Mouse (Mus musculus) bone marrow macrophage, adult 2 months (primary cell): Measurements from ENCODE around the gene Arid1b.

Experiments used
- CTCF ChIP-seq: IDR thresholded peaks from 2 replicates; pipeline ENCODE4 v1.5.1; 2012; ENCODE audit warnings: low read depth, mild to moderate bottlenecking, low read length, moderate library complexity
- POLR2A ChIP-seq: IDR thresholded peaks from 2 replicates; pipeline ENCODE4 v1.6.1; 2012; ENCODE audit warnings: mild to moderate bottlenecking, low read depth, low read length, borderline replicate concordance

DNA sequence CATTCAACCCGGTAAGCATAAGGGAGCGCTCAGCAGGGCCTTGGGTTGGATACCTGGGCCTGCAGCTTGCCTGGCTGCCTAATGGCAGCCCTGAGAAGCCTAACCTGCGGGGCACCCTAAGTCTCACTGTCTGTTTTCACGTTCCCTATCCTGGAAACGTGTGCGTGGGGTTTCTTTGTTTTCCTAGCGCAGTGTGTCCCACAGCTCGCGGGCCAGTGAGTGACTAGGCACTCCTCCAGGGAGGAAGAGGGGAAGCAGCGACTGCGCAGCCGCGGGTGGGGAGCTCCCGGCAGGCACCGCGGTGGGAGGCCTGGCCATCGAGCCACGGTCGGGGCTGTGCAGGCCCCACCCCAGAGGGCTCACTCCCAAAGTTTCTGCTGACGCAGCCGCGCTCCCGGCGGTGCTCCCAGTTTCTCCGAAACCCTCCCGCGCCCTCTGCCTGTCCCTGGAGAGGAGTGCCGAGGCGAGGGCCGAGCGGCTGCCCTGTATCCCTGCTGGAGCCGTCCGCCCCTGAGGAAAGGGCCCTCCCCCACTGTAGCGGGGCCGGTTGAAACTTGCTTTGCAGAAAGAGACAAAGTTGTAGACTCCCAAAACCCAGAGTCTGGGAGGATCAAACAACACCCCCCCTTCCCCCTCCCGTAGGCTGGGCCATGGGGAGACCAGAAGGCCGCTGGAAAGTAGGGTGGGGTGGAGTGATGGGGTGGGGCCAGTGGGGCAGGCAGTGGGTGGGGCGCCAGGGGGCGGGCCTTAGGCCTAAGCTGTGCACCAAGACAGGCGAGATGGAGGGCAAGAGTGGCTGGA, 195.6 kb downstream of the Arid1b start:
- no peak for TF ChIP-seq CTCF
- peak; percentile 86 for TF ChIP-seq POLR2A
